Mouse (Mus musculus) cortical plate, adult 2 months (tissue): ENCODE results near the gene Eno3.

Source experiments
- CTCF ChIP-seq: fragments of 200-500 bp; IDR thresholded peaks from 2 replicates; pipeline ENCODE4 v1.5.1; 2011; ENCODE audit warnings: mild to moderate bottlenecking, control low read depth, low read length; ENCODE audit not compliant: insufficient read depth; ENCODE audit errors: extremely low read depth
- POLR2A ChIP-seq: fragments of 200-500 bp; IDR thresholded peaks from 2 replicates; pipeline ENCODE4 v1.6.1; 2011; ENCODE audit warnings: mild to moderate bottlenecking, low read length, control low read depth; ENCODE audit not compliant: insufficient read depth; ENCODE audit errors: extremely low read depth

DNA sequence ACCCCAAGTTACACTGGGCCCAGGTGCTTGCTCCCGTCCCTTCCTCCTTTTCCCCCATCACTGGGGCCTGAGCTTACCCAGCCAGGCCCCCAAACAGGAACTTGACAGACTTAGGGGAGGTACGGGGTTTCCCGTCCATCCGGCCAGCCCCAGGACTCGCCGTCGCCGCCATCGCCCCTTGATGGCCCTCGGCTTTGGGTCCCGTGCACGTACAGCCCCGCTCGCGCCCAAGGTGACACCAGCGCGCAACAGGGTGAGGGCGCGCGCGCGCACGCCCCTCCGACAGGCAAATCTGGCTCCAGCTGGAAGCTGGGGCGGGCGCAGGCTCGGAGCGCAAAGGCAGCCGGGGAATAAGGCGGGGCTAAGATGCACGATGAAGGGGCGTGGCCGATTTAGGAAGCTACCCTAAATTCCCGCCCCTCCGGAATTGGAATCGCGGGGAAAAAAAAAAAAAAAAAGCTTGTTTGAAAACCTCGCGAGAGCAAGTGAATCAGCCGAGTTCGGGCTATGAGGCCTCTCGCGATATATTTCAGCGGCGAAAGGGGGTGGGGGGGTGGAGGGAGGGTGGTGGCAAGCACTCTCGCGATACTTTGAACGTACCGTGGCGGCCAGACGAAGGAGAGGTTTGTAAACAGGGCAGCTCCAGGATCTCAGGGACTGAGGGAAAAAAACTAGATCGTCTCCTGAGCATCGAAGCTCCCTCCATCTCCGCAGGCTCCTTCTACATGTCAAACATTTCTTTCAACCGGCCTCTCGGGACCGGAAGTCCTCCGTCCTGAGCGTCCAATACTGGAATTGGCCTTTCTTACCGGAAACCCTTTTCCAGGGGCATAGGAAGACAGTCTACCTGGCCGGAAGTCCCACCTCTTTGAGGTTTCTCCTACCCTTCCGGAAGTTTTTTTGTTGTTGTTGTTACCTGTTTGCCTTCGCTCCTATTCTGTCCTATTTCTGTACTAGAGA is 10.0 kb upstream of the Eno3 start, which contains the start of the genes Rnf167 and Slc25a11:
- TF ChIP-seq CTCF, result no peak
- peak; percentile 66; the same call in 1 of the 2 replicates for TF ChIP-seq POLR2A
